Mouse (Mus musculus) layer of hippocampus, postnatal 25 days (tissue): ENCODE measurements around the gene Dhrs3. TPM values are rescaled to one million over a fixed set of nuclear protein-coding genes. Genes with fewer than 3 reads are reported as not detected.

Experiments
- DNase-seq, 2 experiments: peaks; one replicate each; pipeline ENCODE4 v3.0.0; 2022; ENCODE audit warnings: mixed read lengths in 2 of 2, low spot score in 1 of 2; ENCODE audit errors: extremely low spot score in 1 of 2
- total RNA-seq, 2 experiments: library from RNA; stranded (reverse); gene quantifications; 2 replicates each; pipeline ENCODE4 v1.2.3; 2021

The Dhrs3 gene
- 10 to 100 TPM; 29.6 to 30.6 TPM for total RNA-seq

DNA sequence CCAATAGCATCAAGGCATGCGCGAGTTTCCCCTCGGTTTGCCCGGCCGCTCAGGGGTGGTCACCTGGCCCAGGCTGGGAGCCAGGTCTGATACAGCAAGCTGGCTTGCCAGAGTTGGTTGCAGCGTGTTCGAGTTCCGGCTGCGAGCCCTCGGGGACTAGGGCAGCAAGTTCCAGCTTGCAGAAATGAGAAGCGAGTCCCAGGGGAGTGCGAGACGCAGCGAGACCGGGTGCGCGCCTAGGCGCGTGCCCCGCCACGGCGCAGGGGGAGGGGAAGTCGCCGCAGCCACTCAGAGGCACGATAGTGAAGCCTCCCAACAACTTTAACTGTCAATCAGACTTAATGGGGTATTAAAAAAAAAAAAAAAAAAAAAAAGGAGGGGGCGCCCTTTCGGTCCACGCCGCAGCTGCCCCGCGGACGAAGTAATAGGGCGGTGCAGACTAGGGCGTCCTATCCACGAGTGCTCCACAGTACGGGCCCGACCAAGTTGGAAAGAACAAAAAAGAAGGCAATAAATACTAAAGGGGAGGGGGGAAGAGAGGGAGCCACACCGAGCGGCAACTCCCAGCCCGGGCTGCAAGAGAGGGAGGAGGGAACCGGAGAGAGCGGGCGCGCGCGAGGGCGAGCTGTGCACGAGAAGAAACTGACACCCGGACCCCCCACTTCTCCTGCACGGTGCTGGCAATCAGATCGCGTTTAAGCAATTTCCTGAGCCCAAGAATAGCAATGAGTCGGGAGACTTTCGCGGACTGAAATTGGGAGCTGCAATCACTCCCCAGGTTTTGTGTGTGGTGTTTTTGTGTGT lies at the start of gene Dhrs3:
Dhrs3 (plus strand) TSS at position 695 of the 804 bp plus-strand sequence.
- peak; percentile 44 to 52 for DNase-seq

DNA sequence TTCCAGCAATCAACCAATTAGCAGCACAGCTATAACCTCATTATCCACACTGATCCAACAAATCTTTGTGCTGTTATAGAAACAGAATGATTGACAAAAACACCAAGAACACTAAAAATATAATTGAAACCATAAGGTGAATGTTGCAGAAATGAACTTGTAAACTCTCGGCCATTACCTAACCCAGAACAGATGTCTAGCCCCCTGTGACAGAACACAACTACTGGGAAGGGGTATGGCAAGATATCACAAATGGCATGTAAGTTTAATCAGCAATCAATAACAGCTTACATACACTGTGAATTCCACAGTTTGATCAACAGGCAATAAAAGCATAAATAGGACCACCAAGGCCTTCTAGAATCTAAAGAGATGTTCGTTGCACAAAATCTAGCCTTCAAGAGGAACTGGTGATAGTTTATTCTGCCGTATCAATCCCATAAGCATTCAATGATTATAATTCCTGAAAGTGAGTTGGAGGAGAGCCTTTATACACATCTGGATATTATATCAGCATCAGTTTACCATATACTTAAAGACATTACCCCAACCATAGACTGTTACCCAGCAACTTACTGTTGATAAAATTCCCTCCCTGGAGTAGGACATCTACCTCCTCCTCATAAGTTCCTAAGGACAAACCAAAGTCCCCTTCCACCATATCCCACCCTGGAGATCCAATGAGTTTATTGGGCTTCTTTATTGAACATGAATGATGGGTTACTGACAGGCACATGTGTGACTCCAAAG lies 30.7 kb upstream of the Dhrs3 start:
- no peak for DNase-seq

DNA sequence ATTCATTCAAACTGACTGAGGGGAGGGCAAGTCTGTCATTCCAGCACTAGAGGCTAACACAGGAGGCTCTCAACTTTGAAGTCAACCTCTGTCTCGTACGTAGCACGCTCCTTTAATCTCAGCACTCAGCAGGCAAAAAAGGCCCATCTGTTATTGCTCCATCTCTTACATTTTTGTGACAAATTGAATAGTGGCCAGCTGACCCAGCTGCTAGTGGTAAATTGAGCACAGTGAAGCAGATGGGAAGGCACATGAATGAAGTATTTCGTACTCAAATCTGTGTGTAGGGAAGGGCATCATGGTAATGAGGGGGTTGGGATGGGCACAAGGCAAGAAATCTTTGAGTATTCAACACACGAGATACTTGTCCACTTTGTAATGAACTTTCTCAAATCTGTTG lies 24.7 kb upstream of the Dhrs3 start:
- DNase-seq: no peak

DNA sequence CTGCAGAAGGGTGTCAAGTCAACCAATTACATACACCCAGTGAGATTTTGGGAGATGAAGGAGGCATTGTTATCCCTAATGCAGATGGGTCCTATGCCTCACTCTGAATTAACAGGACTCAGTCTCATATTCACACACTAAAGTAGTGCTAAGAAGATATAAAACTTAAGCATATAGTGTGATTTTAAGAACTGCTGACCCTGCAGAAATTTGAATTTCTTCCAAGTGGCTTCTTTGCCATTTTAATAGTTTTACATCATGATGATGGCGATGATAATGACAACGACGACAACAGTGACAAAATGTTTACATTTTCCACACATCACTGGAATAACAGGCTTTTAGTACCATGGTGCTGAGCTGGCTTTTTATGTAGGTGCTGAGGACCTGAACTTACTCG lies 24.0 kb upstream of the Dhrs3 start:
- DNase-seq: no peak

DNA sequence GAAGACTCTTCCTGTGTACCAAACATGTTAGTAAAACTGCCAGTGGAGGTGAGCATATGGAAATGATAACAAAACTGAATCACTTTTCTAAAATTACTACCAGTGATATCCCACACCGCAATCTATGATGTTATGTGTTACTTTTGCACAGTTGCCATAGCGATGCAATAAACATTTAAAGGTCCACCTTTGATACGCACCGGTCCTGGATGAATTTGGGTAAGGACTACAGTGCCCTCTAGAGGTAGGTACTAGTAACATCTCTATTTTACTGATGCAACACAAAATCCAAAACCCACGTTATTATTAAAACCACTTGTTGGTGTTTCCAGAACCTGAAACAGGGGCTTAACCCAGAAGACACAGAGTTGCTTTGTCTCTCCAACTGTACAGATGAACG lies 19.7 kb upstream of the Dhrs3 start:
- no peak for DNase-seq

DNA sequence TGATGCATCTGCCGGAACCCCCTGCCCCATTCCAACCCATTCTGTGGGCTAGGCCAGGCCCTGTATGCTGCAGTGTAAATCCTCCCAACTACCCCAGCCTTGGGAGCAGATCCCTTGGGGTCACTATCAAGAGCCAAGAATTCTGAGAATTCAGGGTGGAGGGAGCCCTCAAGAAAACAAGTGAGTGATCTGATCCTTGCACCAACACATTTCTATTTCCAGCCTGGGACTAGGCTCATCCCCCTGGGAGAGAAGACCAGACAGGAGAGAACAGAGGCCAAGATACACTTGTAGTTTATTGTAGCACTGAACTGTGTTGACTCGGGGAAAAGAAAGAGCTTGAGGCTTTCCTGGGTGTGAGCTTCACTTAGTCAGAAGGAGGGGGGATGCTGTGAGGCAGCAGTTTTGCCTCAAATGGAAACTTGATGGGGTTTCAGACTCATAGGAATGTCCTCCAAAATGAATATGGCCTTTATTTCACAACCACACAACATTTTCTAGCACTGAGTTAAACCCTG lies 17.0 kb upstream of the Dhrs3 start:
- DNase-seq: no peak

DNA sequence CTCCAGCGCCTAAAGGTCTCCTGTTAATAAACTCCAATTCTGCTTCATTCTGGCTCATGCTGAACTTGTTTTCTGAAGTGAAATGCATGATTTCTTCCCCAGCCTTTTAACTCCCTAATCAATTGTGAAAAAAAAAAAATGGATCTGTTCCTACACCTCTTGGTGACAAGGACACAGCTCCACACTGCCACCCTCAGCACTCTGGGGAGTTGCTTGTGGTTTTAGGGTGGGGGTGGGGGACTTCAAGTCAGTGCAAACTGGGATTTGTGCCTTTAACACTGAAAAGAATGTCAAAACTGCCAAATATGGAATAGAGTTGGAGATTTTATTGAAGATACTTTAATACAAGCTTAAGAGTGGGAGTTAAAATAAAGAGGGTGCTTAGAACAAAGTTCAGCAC lies 13.1 kb upstream of the Dhrs3 start:
- DNase-seq: no peak

DNA sequence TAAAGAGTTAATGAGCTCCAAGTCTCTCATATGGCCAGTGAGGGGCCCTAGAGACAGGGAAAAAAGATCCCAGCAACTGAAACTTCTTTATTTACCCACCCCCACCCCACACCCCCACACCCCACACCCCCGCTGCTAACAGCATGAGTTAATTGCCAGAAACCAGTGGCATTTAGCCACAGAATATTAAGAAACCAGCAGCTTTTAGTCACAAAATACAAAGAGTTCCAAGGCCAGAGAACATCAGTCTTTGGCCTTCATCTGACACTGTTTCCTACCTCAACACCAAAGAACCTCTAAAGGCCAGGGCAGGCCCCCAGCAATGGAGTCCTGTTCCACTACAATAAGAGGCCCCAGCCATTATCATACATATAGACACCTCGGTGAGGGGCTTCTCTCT lies 11.3 kb upstream of the Dhrs3 start:
- no peak for DNase-seq

DNA sequence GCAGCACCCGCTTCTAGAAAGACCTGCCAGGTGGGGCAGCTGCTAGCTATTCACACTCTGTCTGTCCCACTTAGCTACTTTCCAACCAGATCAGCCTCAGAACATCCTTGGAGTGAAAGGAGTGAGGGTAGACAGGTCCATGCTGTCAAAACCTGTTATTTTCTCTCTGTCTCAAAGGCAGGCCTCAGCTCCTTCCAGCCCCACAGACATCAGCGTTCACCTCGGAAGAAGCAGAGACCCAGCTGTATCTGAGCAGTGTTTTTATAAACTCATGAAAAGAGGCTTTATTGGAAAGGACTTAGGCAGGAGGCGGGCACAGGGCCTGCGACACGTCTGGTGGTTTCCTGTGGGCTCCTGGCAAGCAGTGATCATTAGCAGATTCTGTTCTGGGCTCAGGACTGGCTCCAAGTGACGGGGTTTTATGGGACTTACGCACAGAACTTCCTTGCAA lies 9.7 kb upstream of the Dhrs3 start:
- peak in 1 of 2 experiments; percentile 28 for DNase-seq

DNA sequence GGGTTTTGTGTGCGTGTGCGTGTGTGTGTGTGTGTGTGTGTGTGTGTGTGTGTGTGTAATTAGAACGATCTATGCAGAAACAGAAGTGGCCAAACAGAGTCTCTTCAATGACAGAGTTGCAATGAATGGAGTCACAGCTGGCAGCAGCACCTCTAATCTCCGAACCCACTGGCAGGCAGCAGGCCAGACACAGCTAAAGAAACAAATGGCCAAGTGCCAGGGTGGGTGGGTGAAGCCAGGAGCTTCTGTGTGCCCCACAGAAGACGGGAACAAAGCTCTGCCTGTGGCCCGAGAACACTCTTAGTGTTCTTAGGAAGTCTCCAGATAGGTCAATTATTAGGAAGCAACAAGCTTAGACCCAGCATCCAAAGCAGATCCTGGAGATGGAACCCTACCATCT lies 6.2 kb upstream of the Dhrs3 start:
- DNase-seq: peak in 1 of 2 experiments; percentile 47

DNA sequence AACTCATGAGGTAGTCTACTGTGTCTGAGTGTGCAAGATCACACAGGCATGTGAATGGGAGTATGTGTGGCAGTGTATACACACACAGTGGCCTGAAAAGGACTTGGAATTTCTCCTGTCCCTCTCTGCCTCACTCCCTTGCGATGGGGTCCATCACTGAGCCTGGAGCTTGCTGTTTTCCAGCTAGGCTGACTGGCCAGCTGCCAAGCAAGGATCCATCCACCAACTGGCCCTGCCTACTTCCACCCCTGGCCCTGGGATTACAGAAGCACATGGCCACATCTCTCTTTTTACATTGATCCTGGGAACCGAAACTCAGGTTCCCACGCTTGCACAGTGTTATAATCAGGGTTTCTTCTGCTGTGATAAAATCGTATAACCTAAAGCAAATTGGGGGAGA lies 3.9 kb upstream of the Dhrs3 start:
- no peak for DNase-seq

DNA sequence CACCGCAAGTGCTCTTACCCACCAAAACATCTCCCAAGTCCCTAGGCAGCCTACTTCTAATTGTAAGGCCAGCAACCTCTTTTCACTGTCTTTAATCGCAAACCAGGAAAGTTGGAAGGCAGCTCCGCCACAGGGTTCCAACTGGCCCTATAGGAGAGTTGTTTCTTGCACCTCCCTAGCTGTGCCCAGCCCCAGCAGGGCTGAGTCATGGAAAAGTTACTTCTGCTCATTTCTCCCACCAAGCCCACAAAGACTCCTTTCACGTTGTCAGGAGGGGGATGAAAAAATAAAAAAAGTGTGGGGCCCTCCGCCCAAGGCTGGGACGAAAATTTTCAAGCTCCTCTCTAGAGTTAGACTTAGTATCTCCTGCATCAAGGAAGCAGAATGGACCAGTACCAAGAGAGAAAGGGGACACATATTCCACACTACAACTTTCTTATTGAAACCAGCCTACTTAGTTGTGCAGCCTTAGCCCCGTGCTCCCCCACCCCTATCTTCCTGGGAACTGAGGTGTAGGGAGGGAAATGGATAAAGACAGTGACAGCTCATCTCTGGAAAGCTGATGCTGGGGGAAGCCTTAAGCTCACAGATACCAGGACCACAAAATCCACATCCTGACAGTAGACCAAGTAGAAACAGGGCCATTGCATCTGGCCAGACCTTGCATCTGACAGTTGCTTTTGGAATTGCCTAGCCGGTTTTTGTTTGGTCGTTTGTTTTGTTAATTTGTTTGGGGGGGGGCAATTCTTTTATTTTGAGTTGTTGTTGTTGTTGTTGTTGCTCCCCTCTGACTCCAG lies 2.9 kb upstream of the Dhrs3 start:
- DNase-seq: no peak

DNA sequence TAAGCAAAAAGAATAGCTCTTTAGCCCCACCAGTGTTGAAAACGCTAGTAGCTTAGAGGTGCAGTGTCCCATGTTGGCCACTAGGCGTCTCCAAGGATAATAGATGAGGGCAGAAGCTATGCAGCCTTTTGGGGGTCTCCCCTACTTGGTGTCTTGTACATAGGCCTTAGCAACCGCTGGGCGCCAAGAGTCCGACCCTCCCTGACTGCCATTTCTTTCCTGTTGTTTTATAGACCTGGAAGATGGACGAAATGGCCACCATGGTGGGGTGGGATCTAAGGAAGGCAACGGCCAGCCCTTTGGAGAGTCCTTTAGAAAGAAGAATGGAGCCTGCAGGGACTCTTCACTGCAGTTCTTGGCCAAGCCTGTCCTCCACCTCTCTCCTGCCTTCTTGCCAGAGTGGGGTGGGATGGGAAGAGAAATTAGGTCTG lies 1.9 kb upstream of the Dhrs3 start:
- DNase-seq: peak; percentile 31 to 45

DNA sequence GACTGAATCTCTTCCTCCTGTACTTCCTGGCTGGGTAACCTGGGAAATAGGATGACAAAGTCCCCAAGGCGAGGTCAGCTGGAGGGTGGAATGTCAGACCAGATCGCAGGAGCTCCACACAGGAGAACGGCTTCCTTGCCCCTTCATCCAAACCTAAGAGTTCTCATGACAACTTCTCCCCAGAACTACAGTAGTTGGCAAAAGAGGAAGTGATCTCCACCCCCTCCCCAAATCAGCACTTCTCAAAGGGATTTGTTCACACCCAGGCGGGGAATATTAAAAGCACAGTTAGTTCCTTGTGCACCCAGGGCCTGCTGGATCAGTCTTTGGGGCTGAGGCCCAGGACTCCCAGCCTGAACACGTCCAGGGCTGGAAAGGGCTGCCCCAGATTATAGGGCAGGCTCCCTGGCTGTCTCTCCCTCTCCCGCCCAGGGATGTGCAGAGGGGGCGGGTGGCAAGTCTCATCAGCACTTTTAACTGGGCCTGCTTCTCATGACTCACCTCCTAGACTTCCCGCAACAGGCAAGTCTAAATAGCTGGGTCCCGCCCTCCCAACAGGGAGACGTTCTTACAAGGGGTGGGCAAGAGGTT lies 1.4 kb upstream of the Dhrs3 start:
- DNase-seq: no peak

DNA sequence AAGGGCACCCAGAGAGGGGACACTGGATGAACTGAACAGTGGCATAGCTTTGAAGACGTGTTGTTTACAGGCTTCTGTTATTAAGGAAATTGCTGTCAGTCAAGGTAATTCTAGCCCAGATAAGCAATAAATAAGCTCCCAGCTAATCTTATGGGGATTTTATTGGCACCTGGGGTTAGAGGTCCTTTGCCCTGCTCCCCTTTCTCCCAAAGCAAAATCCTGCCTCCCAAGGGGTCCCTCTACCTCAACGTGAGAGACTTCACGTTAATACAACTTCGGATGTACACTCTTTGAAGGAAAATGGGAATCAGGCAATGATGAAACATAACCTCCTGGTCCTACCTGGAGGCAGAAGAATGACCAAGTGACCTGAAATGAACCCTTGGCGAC lies 889 bp upstream of the Dhrs3 start:
- no peak for DNase-seq

DNA sequence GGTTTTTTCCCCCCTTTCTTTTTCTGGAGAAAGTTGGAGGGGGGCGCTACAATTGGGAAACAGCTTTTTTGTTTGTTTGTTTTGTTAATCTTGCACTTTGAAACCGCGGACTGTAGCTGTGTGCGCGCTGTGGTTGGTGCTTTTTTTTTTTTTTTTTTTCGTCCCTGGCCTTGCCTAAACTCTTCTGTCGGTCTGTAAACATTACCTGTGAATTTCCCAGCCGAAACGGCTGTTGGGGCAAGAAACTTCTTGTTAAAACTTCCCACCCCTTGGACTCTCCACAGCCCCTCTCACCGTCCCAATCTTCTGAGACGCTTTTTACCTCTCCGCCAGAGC lies 278 bp downstream of the Dhrs3 start:
- DNase-seq: no peak

DNA sequence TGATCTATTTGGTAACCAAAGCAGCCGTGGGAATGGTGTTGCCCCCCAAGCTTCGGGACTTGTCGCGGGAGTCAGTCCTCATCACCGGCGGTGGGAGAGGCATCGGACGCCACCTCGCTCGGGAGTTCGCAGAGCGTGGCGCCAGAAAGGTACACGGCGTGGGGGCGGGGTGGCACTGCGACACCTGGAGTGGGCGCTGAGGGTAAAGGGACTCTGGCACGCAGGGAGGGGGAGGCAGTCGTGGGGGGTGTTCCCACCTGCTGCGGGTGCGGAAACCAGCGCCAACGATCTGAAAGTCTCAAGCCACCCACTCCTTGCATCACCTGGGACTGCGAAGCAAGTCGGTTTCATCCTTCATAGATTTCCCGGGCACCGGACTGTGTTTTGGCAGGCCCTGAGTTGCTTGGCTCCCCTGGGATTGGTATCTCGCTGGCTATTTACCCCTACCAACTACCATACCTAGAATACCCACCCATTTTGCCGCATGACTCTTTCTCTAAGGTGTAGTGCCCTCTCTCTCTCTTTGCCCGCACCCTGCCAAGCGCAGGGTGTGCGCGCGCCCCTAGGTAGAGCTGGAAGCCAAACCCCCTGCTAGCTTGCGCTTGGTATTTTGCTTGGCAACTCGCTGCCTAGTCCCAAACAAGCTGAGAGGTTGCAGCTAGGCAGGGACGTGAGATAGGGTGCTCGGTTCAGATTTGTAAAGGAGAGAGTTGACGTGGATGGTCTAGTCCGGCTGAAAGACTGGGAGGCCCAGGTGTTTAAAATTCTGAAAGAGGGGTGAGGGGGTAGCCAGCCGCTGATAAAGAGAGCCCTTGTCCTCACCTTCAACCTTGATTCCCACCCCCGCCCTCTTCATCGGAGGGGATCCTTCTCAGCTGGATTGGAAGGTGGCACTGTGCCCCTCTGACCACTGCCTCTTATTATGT lies 1.2 kb downstream of the Dhrs3 start:
- no peak for DNase-seq

DNA sequence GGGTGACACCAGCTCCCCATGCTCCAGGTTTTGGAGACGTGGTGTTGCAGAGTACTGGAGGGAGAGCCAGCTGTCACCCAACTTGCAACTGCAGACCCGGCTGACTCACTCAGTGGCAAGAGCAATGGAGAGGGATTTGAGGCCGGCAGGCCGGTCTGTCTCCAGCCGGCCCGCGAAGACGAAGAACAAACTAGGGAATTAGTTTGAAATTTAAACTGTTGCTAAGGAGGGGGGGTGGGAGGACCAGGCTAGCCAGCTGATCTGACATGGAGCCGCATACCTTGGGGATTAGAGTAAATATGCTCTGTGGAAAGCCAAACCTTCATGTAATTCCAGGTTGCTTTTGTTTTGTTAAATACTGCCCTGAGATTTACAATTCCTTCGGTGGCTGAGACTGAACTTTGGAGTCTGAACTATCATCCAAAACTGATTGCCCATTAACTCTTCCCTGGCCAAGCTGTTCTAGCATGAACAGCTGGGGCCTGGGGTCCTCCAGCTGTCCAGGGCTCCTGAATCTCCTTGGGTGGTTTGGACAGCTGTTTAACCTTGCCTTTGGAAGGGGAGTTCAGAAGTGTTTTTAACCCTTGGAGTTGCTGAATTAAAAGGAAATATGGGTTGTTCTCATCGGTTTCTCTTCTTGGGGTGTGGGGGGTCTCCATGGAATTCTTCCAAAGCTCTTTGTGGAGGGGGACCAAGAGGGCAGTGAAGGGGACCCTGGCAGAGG lies 2.0 kb downstream of the Dhrs3 start:
- DNase-seq: no peak

DNA sequence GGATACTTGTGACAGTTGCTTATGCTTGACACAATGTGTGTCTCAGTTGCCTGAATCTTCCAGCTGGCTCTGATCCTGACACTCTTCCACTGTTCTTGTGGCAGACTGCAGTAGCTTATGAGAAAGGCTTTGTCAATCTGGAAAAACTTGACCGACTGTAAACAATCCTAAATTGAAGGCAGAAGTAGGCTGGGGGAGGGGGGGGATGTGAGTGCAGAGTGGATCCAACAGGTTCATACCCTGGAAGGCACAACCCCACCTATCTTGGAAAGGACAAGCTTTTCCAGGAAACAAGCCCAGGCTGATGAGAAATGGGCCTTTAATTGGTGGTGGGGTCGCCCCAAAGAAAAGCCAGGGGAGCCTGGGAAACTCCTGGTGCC lies 2.6 kb downstream of the Dhrs3 start:
- DNase-seq: no peak
